Mouse (Mus musculus): ENCODE data around the gene Spc25. TPM values are rescaled to one million over a fixed set of nuclear protein-coding genes. Genes with fewer than 3 reads are reported as not detected.

Spc25 gene
- polyA plus RNA-seq, 1 experiment from 2014 or later, result 153 TPM

DNA sequence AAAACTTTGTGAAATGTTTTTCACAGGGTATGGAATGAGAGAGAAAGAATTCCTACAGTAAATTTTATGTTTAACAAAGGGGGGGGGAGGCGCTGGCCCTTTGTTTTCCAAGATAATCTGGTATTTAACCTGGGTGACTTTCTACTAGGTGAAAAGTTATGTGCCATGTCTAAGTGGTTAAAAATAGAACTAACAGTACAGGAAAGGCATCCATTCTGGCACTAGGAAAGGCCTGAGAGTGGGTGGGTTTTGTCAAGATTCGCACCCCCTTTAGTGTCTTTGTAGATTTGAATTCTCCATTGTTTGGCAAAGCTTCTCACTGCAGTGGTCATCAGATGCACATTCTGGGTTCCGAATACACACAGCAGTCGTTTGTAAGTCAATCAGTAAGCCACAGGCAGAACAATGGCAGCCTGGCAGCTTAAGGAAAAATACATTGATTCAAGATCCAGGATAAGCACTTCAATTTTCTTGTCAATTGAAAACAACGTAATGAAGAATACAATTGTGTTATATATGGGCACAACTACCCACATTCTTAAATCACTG lies 15.9 kb upstream of the Spc25 start:
- H3K4me3 ChIP-seq, result no peak overlapping the region
- WGBS (ENCODE audit: insufficient replicate concordance), result 67% methylated on average over 5 of the region's 5 CpGs
- H3K9me3 ChIP-seq (replicated peaks), result no peaks in the 10 kb centered on the region
- H3K36me3 ChIP-seq, result no peaks in the 10 kb centered on the region
- no peak for ATAC-seq
- H3K27ac ChIP-seq, result no peak overlapping the region
- no peak overlapping the region for H3K9ac ChIP-seq
- H3K4me2 ChIP-seq, result no peak overlapping the region
- H3K27me3 ChIP-seq (replicated peaks), result no peaks in the 10 kb centered on the region
- H3K4me1 ChIP-seq, result no peaks in the 10 kb centered on the region

GRCm38 (mm10) chr2:69215242-69215641 lies 9.2 kb upstream of the Spc25 start:
- H3K27ac ChIP-seq, result no peak overlapping the region
- 78% methylated on average over 7 of the region's 7 CpGs for WGBS (ENCODE audit: insufficient replicate concordance)
- ATAC-seq, result no peak

GRCm38 (mm10) chr2:69212652-69213051 lies 6.7 kb upstream of the Spc25 start:
- H3K9ac ChIP-seq, result no peak overlapping the region
- no peaks in the 10 kb centered on the region for H3K4me1 ChIP-seq
- no peaks in the 10 kb centered on the region for H3K9me3 ChIP-seq (replicated peaks)
- H3K4me2 ChIP-seq, result no peak overlapping the region
- H3K4me3 ChIP-seq, result no peak overlapping the region
- no peaks in the 10 kb centered on the region for H3K36me3 ChIP-seq
- no peak overlapping the region for H3K27ac ChIP-seq
- H3K27me3 ChIP-seq (replicated peaks), result no peaks in the 10 kb centered on the region
- no peak for ATAC-seq
- WGBS (ENCODE audit: insufficient replicate concordance), result 58% methylated on average over 10 of the region's 10 CpGs

More at GRCm38 (mm10) chr2:69215242-69215641, 9.2 kb upstream of the Spc25 start:
- H3K4me3 ChIP-seq, result no peak overlapping the region
- no peak overlapping the region for H3K4me2 ChIP-seq
- H3K4me1 ChIP-seq, result no peaks in the 10 kb centered on the region
- H3K9me3 ChIP-seq (replicated peaks), result no peaks in the 10 kb centered on the region
- no peaks in the 10 kb centered on the region for H3K27me3 ChIP-seq (replicated peaks)
- no peak overlapping the region for H3K9ac ChIP-seq
- no peaks in the 10 kb centered on the region for H3K36me3 ChIP-seq

- Histone ChIP-seq H3K9ac (no peak within 1 kb of the TSS), H3K9me3 (replicated peaks) (no peaks in the 10 kb centered on the region), H3K36me3 (no peaks in the 10 kb centered on the region), H3K27ac (no peak within 1 kb of the TSS), H3K4me2 (no peak within 1 kb of the TSS), H3K27me3 (replicated peaks) (no peaks in the 10 kb centered on the region), H3K4me3 (no peak within 1 kb of the TSS), H3K4me1 (peaks cover 3% of the 10 kb centered on the region; the same call in 1 of the 2 replicates)
- WGBS (ENCODE audit: insufficient replicate concordance), result 72% methylated on average over 7 of the region's 7 CpGs
- ATAC-seq, result no peak
Observed at GRCm38 (mm10) chr2:69210773-69211172, 4.8 kb upstream of the Spc25 start, which contains the start of gene G6pc2. Gene G6pc2 (plus strand): TSS chr2:69211073.

GRCm38 (mm10) chr2:69209684-69210083 lies 3.7 kb upstream of the Spc25 start:
- H3K4me1 ChIP-seq, result peaks cover 10% of the 10 kb centered on the region
- H3K9ac ChIP-seq, result no peak overlapping the region
- no peak overlapping the region for H3K4me2 ChIP-seq
- no peak overlapping the region for H3K27ac ChIP-seq
- H3K27me3 ChIP-seq (replicated peaks), result no peaks in the 10 kb centered on the region
- 71% methylated on average over 3 of the region's 3 CpGs for WGBS (ENCODE audit: insufficient replicate concordance)
- H3K9me3 ChIP-seq (replicated peaks), result no peaks in the 10 kb centered on the region
- no peak for ATAC-seq
- no peaks in the 10 kb centered on the region for H3K36me3 ChIP-seq
- no peak overlapping the region for H3K4me3 ChIP-seq

DNA sequence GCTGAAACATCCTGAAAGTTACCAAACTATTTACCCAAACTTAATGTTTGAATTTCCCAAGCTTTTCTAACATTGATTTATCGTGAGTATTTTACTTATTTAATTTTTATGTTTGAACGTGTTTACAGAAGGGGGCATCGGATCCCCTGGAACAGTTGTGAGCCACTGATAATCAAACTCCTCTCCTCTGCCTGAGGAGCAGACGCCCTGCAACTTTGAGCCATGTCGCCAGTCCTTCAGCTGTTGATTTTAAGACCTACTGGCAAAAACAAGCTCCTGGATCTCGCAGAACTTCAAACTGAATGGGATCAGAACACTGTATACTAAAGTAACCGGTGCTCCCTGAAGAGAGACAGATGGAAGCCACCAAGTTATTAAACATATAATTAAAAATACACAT lies 529 bp upstream of the Spc25 start:
- H3K9ac ChIP-seq, result peak overlapping the region; percentile 47; the same call in 1 of the 2 replicates
- WGBS (ENCODE audit: insufficient replicate concordance), result 11% methylated on average over 7 of the region's 7 CpGs
- no peaks in the 10 kb centered on the region for H3K27me3 ChIP-seq (replicated peaks)
- peaks cover 26% of the 10 kb centered on the region for H3K36me3 ChIP-seq
- H3K4me1 ChIP-seq, result peaks cover 24% of the 10 kb centered on the region
- H3K4me3 ChIP-seq, result peak overlapping the region; percentile 91
- peak overlapping the region; percentile 74 for H3K27ac ChIP-seq
- ATAC-seq, result peak; percentile 74
- no peaks in the 10 kb centered on the region for H3K9me3 ChIP-seq (replicated peaks)
- peak overlapping the region; percentile 80 for H3K4me2 ChIP-seq

DNA sequence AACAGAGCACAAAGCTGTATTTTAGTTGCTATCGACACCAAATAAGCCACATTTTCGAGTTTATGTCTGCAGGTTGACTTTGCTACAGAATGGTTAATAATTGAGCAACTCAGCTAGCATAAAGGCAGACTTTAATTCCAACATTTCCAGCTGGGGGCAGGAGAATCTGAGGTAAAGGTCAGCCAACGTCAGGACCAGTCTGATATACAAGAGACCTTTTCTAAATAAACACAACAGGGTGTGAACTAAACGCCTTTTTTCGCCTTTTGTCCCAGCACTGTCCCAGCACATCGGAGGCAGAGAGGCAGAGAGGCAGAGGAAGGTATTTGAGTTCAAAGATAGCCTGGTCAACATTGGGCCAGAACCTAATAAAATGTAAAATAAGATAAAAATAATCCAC lies 809 bp downstream of the Spc25 start:
- Histone ChIP-seq H3K4me1 (peaks cover 24% of the 10 kb centered on the region), H3K27ac (peak overlapping the region; percentile 87), H3K36me3 (peaks cover 36% of the 10 kb centered on the region), H3K9ac (peak overlapping the region; percentile 96), H3K27me3 (replicated peaks) (no peaks in the 10 kb centered on the region), H3K4me3 (peak overlapping the region; percentile 91), H3K4me2 (peak overlapping the region; percentile 80), H3K9me3 (replicated peaks) (no peaks in the 10 kb centered on the region)
- ATAC-seq, result no peak
- WGBS (ENCODE audit: insufficient replicate concordance), result 14% methylated on average over 6 of the region's 6 CpGs

DNA sequence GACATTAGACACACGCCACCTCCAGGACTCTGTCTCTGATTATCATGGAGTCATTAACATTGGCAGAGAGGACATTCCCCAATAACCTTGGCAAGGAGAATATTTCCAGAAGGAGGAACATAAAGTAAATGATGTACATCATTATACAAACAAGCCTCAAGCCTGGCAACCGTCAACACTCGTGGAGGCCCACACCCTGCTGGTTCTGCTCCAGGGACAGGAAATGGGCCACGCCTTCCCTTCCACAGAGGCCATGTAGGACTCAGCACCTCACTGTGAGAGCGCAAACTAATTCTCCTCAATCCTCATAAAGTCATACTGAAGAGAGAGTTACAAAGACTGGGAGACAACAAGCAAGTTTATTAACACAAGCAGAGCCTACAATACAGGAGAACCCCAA lies 12.4 kb downstream of the Spc25 start:
- Histone ChIP-seq H3K4me1 (peaks cover 9% of the 10 kb centered on the region), H3K27ac (no peak overlapping the region), H3K4me3 (no peak overlapping the region), H3K36me3 (peaks cover 84% of the 10 kb centered on the region), H3K9ac (no peak overlapping the region), H3K27me3 (replicated peaks) (no peaks in the 10 kb centered on the region), H3K9me3 (replicated peaks) (no peaks in the 10 kb centered on the region), H3K4me2 (no peak overlapping the region)
- ATAC-seq, result no peak
- WGBS (ENCODE audit: insufficient replicate concordance), result 69% methylated on average over 5 of the region's 5 CpGs

- Histone ChIP-seq H3K27ac (no peak overlapping the region), H3K4me2 (no peak overlapping the region), H3K4me1 (peaks cover 11% of the 10 kb centered on the region), H3K9ac (no peak overlapping the region), H3K36me3 (peaks cover 82% of the 10 kb centered on the region), H3K4me3 (no peak overlapping the region), H3K9me3 (replicated peaks) (no peaks in the 10 kb centered on the region), H3K27me3 (replicated peaks) (no peaks in the 10 kb centered on the region)
- no peak for ATAC-seq
- WGBS (ENCODE audit: insufficient replicate concordance), result 64% methylated on average over 5 of the region's 5 CpGs
Observed at GRCm38 (mm10) chr2:69191059-69191458, 14.9 kb downstream of the Spc25 start.

DNA sequence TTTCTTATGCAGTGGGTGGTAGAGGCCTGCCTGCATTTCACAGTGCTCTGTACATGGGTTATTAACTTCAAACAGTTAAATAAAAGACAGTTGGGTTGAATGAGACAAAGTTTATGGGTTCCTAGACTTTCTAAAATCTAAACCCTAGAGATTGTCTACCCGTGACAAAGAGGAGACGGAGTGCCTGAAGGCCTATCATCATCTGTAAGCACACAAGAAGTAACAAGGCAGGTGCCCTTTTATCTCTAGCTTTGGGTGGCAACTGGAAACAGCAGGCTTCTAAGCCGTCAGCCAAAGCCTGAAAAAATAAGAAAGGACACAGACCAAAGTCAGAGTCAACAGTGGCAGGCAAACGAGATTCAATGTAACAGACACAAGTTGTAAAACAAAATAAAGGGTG lies 16.8 kb downstream of the Spc25 start:
- H3K4me3 ChIP-seq, result no peak overlapping the region
- no peak overlapping the region for H3K27ac ChIP-seq
- peaks cover 76% of the 10 kb centered on the region for H3K36me3 ChIP-seq
- H3K4me2 ChIP-seq, result no peak overlapping the region
- H3K9me3 ChIP-seq (replicated peaks), result no peaks in the 10 kb centered on the region
- H3K4me1 ChIP-seq, result peaks cover 11% of the 10 kb centered on the region
- no peak overlapping the region for H3K9ac ChIP-seq
- H3K27me3 ChIP-seq (replicated peaks), result no peaks in the 10 kb centered on the region
- 63% methylated on average over 4 of the region's 4 CpGs for WGBS (ENCODE audit: insufficient replicate concordance)
- ATAC-seq, result no peak

DNA sequence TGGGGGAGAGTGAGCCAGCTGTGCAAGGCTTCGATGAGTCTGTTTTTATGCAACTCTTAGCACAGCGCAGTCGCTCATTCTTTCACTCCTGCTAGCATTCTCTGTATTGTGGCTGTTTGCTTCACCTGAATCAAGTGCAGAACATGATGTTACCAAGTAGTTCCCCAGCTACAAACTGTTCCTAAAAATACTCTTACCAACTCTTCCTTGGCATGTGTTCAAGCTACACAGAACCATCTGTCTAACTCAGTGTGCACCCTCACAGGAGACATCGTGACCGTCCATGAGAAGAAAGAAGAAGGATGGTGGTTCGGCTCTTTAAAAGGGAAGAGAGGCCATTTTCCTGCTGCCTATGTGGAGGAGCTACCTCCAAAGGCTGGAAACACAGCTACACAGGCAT lies 17.3 kb downstream of the Spc25 start:
- 75% methylated on average over 6 of the region's 6 CpGs for WGBS (ENCODE audit: insufficient replicate concordance)
- Histone ChIP-seq H3K36me3 (peaks cover 71% of the 10 kb centered on the region), H3K4me2 (no peak overlapping the region)

DNA sequence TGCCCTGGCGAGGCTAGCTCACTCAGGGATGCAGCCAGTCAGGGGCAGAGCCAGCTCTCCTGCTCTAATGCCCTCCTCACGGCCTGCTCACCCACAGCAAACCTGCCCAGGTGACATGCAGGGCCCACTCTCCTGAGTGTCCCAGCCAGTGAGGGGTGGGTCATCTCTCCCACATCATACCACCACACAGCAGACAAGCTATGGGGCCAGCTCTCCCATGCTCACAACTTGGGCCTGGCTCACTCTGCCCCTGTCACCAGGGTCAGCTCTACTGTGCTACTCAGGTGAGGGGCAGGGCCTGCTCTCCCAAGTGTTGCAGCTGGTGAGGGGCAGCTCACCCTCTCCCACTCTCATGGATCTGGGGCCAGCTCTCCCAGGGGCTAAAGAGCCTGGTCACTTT lies 18.0 kb downstream of the Spc25 start:
- Histone ChIP-seq H3K4me1 (peaks cover 11% of the 10 kb centered on the region), H3K9me3 (replicated peaks) (no peaks in the 10 kb centered on the region), H3K27me3 (replicated peaks) (no peaks in the 10 kb centered on the region), H3K4me2 (no peak overlapping the region), H3K9ac (no peak overlapping the region), H3K4me3 (no peak overlapping the region), H3K36me3 (peaks cover 66% of the 10 kb centered on the region), H3K27ac (no peak overlapping the region)
- ATAC-seq, result no peak; the same call in 1 of the 2 replicates
- WGBS (ENCODE audit: insufficient replicate concordance), result 89% methylated on average over 2 of the region's 2 CpGs

More for the DNA sequence above, 17.3 kb downstream of the Spc25 start:
- no peak overlapping the region for H3K27ac ChIP-seq
- peaks cover 11% of the 10 kb centered on the region for H3K4me1 ChIP-seq
- H3K9ac ChIP-seq, result no peak overlapping the region
- H3K4me3 ChIP-seq, result no peak overlapping the region
- H3K9me3 ChIP-seq (replicated peaks), result no peaks in the 10 kb centered on the region
- ATAC-seq, result no peak
- no peaks in the 10 kb centered on the region for H3K27me3 ChIP-seq (replicated peaks)

GRCm38 (mm10) chr2:69179721-69180120 lies 26.3 kb downstream of the Spc25 start:
- Histone ChIP-seq H3K4me2 (no peak overlapping the region), H3K4me1 (no peaks in the 10 kb centered on the region), H3K9ac (no peak overlapping the region), H3K4me3 (no peak overlapping the region), H3K27ac (no peak overlapping the region), H3K36me3 (peaks cover 18% of the 10 kb centered on the region), H3K9me3 (replicated peaks) (no peaks in the 10 kb centered on the region), H3K27me3 (replicated peaks) (no peaks in the 10 kb centered on the region)
- ATAC-seq, result no peak
- 80% methylated on average over 4 of the region's 4 CpGs for WGBS (ENCODE audit: insufficient replicate concordance)

Measured in liver, embryonic 12.5 days (tissue).